Mouse (Mus musculus): ENCODE measurements around the gene Rps27rt. TPM values are rescaled to one million over a fixed set of nuclear protein-coding genes. Genes with fewer than 3 reads are reported as not detected.

The Rps27rt gene
- polyA plus RNA-seq, 1 experiment = 36.4 TPM

DNA sequence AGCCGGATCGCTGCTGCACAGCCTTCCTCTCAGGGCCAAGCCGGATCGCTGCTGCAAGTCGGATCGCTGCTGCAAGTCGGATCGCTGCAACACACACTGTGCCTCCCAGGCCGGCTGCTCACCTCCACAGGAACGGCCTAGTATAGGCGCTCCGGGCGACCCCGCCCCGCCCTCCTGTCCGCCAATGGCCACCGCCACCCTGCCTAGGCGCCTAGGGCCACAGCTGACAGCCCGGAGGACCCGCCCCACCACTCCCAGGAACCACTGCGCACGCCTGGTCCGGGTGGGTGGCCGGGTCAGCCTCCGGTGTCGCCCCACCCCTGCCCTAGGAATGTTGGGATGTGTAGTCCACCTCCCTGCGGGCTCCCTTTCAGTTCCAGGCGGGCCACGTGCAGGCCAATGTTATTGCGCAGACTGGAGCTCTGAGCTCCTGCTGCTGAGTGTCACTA lies 48.8 kb downstream of the Rps27rt start, which contains the start of gene Gpd1l:
TSS of gene Gpd1l (minus strand) at position 265 of the 449 bp plus-strand sequence.
- Histone ChIP-seq H3K4me1 (ENCODE audit: control insufficient read depth, insufficient read depth, low read length) (peaks cover 3% of the 10 kb centered on the region; the same call in 1 of the 2 replicates), H3K4me3 (replicated peaks; ENCODE audit: insufficient read depth, low read depth, low read length) (peak within 1 kb of the TSS; percentile 60), H3K27ac (ENCODE audit: insufficient read depth, low read length) (peak within 1 kb of the TSS; percentile 2; the same call in 1 of the 2 replicates), H3K27me3 (ENCODE audit: control insufficient read depth, insufficient read depth, low read length) (no peaks in the 10 kb centered on the region)
- under 1% methylated on average over 30 of the region's 30 CpGs for WGBS
- peak; percentile 70; the same call in 1 of the 2 replicates for TF ChIP-seq POLR2A (IDR thresholded peaks at IDR 0.05; ENCODE audit: borderline replicate concordance, insufficient read depth, low read length)
- TF ChIP-seq CTCF (IDR thresholded peaks at IDR 0.05; ENCODE audit: borderline replicate concordance, insufficient read depth, low read depth, low read length) = no peak
- peak; percentile 96 to 97 for DNase-seq

GRCm38 (mm10) chr9:114933037-114933722 lies 49.4 kb downstream of the Rps27rt start:
- H3K4me3 ChIP-seq (replicated peaks; ENCODE audit: insufficient read depth, low read depth, low read length) = peak overlapping the region; percentile 60
- peaks cover 3% of the 10 kb centered on the region; the same call in 1 of the 2 replicates for H3K4me1 ChIP-seq (ENCODE audit: control insufficient read depth, insufficient read depth, low read length)
- H3K27ac ChIP-seq (ENCODE audit: insufficient read depth, low read length) = peak overlapping the region; percentile 2; the same call in 1 of the 2 replicates
- under 1% methylated on average over 50 of the region's 50 CpGs for WGBS
- no peaks in the 10 kb centered on the region for H3K27me3 ChIP-seq (ENCODE audit: control insufficient read depth, insufficient read depth, low read length)
- DNase-seq = no peak
- no peak for TF ChIP-seq POLR2A (IDR thresholded peaks at IDR 0.05; ENCODE audit: borderline replicate concordance, insufficient read depth, low read length)
- no peak for TF ChIP-seq CTCF (IDR thresholded peaks at IDR 0.05; ENCODE audit: borderline replicate concordance, insufficient read depth, low read depth, low read length)

DNA sequence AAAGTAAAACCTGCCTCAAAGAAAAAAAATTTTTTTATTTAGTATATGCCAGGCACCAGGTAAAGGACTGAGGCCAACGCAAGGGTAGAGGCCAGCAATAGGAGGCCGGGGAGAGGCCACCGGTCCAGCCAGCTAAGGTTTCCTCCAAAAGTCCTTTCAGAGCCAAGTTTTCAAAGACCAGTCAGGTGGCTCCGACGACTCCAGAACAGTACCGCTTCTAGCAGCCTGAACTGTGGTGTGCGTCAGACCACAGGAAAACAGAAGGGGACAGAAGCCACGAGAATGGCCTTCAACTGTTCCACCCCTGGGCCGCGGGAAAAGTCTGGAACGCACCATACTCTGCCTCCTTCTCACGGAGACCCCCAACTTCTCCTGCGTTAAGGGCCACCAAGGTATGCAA lies 49.9 kb downstream of the Rps27rt start:
- Histone ChIP-seq H3K4me3 (replicated peaks; ENCODE audit: insufficient read depth, low read depth, low read length) (peak overlapping the region; percentile 60), H3K27ac (ENCODE audit: insufficient read depth, low read length) (no peak overlapping the region), H3K27me3 (ENCODE audit: control insufficient read depth, insufficient read depth, low read length) (no peaks in the 10 kb centered on the region), H3K4me1 (ENCODE audit: control insufficient read depth, insufficient read depth, low read length) (peaks cover 3% of the 10 kb centered on the region; the same call in 1 of the 2 replicates)
- no peak for DNase-seq
- no peak for TF ChIP-seq CTCF (IDR thresholded peaks at IDR 0.05; ENCODE audit: borderline replicate concordance, insufficient read depth, low read depth, low read length)
- TF ChIP-seq POLR2A (IDR thresholded peaks at IDR 0.05; ENCODE audit: borderline replicate concordance, insufficient read depth, low read length) = no peak
- 8% methylated on average over 13 of the region's 13 CpGs for WGBS

Other genes starting within 250 kb of the Rps27rt start
- gene Cmtm7, start 200.9 kb downstream of the Rps27rt start, polyA plus RNA-seq (2012; rRNA removed) = 9.4 and 10.5 TPM in 2 replicates
- gene Cmtm8, start 138.6 kb downstream of the Rps27rt start, polyA plus RNA-seq (2012; rRNA removed) = 4.2 and 4.8 TPM in 2 replicates
- gene Gpd1l, start 48.8 kb downstream of the Rps27rt start, polyA plus RNA-seq (2012; rRNA removed) = 46.2 and 46.8 TPM in 2 replicates
- gene Osbpl10, start 4.2 kb downstream of the Rps27rt start, polyA plus RNA-seq (2012; rRNA removed) = 11.0 and 11.8 TPM in 2 replicates